Mouse (Mus musculus) c-Kit-negative CD71-positive TER-119-positive erythroid progenitor cells, embryonic 14.5 days (primary cell): ENCODE results near the gene Ssh1.

Experiments
- DNase-seq: peaks from one replicate; pipeline ENCODE4 v3.0.0-alpha.2; 2013; ENCODE audit warnings: low read depth, low spot score

Gene Ssh1

GRCm38 (mm10) chr5:113993487-113994465 is at the start of gene Ssh1:
Gene Ssh1, minus strand, starts transcription at chr5:113993894.
- no peak for DNase-seq

GRCm38 (mm10) chr5:114041327-114041930 is 47.7 kb upstream of the Ssh1 start:
- no peak for DNase-seq

- DNase-seq, result no peak
These were observed 47.2 kb upstream of the Ssh1 start for GRCm38 (mm10) chr5:114040911-114041310.

GRCm38 (mm10) chr5:114040508-114040907 is 46.8 kb upstream of the Ssh1 start:
- DNase-seq, result no peak

- no peak for DNase-seq
These were observed 41.4 kb upstream of the Ssh1 start for GRCm38 (mm10) chr5:114035111-114035510.

GRCm38 (mm10) chr5:114034393-114034792 is 40.7 kb upstream of the Ssh1 start:
- DNase-seq, result no peak

GRCm38 (mm10) chr5:114032161-114032763 is 38.6 kb upstream of the Ssh1 start:
- no peak for DNase-seq

- DNase-seq, result no peak
These were observed 37.0 kb upstream of the Ssh1 start for GRCm38 (mm10) chr5:114030652-114031051.

- DNase-seq, result no peak
These were observed 34.4 kb upstream of the Ssh1 start for GRCm38 (mm10) chr5:114028111-114028510.

- no peak for DNase-seq
These were observed 33.7 kb upstream of the Ssh1 start for GRCm38 (mm10) chr5:114027217-114027944.

- DNase-seq, result no peak
These were observed 31.2 kb upstream of the Ssh1 start for GRCm38 (mm10) chr5:114024885-114025284.

- no peak for DNase-seq
These were observed 30.7 kb upstream of the Ssh1 start for GRCm38 (mm10) chr5:114024390-114024789.

- DNase-seq, result no peak
These were observed 21.4 kb upstream of the Ssh1 start for GRCm38 (mm10) chr5:114015121-114015520.

GRCm38 (mm10) chr5:114009049-114009448 is 15.4 kb upstream of the Ssh1 start:
- DNase-seq, result no peak

GRCm38 (mm10) chr5:114007753-114008453 is 14.2 kb upstream of the Ssh1 start:
- no peak for DNase-seq

GRCm38 (mm10) chr5:114006974-114007373 is 13.3 kb upstream of the Ssh1 start:
- DNase-seq, result no peak

GRCm38 (mm10) chr5:114005100-114005499 is 11.4 kb upstream of the Ssh1 start:
- DNase-seq, result no peak

- DNase-seq, result no peak
These were observed 10.9 kb upstream of the Ssh1 start for GRCm38 (mm10) chr5:114004573-114004972.

GRCm38 (mm10) chr5:114003542-114003941 is 9.8 kb upstream of the Ssh1 start, which contains the start of gene Dao:
Gene Dao, plus strand, starts transcription at chr5:114003703.
- no peak for DNase-seq

GRCm38 (mm10) chr5:113999382-113999781 is 5.7 kb upstream of the Ssh1 start:
- DNase-seq, result no peak

GRCm38 (mm10) chr5:113996458-113996857 is 2.8 kb upstream of the Ssh1 start:
- no peak for DNase-seq
